Mouse (Mus musculus) megakaryocyte progenitor cell, adult 5-6 weeks (primary cell): ENCODE measurements around the gene Rnf183. TPM values are rescaled to one million over a fixed set of nuclear protein-coding genes. Genes with fewer than 3 reads are reported as not detected.
"Not testable (repeated sequence)": the region's sequence is repeated elsewhere in the genome, so short reads cannot be mapped to it uniquely, and the experiment has no call there.

Source experiments
- ATAC-seq: replicated peaks from 2 replicates; pipeline ENCODE4 v1.8.0; 2016; ENCODE audit warnings: mild to moderate bottlenecking, moderate TSS enrichment, inconsistent platforms; ENCODE audit not compliant: poor library complexity
- total RNA-seq, 2 experiments: library from RNA; stranded (forward) in 1 of 2; stranded (reverse) in 1 of 2; fragments of 157-497, 149-512 nt in 1 of 2; fragments of 200-1000 nt in 1 of 2; gene quantifications; 2 replicates each; pipeline versions ENCODE4 v1.2.3 to v1.2.4; 2015 to 2017

Gene Rnf183
- not detected in 2 replicates for total RNA-seq (2015)
- not detected in 2 replicates for total RNA-seq (2017)

DNA sequence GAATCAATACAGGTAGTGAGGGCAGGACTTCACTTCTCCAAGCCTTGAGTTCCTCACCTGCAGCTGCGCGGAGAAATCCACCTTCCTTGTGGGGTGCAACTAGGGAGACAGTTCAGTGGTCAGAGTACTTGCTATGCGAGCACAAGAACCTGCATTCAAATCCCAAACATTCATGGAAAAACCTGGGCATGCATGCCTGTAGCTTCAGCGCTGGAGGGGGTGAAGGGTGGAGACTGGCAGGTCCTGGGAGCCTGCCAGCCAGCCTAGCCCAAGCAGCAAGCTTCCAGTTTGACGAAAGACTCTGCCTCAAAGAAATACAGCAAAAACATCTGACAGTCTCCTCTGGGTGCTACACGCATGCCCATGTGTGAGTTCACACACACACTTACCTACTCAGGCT lies at the start of gene Rnf183:
TSS of gene Rnf183 (minus strand) at position 172 of the 400 bp plus-strand sequence.
- no peak for ATAC-seq

DNA sequence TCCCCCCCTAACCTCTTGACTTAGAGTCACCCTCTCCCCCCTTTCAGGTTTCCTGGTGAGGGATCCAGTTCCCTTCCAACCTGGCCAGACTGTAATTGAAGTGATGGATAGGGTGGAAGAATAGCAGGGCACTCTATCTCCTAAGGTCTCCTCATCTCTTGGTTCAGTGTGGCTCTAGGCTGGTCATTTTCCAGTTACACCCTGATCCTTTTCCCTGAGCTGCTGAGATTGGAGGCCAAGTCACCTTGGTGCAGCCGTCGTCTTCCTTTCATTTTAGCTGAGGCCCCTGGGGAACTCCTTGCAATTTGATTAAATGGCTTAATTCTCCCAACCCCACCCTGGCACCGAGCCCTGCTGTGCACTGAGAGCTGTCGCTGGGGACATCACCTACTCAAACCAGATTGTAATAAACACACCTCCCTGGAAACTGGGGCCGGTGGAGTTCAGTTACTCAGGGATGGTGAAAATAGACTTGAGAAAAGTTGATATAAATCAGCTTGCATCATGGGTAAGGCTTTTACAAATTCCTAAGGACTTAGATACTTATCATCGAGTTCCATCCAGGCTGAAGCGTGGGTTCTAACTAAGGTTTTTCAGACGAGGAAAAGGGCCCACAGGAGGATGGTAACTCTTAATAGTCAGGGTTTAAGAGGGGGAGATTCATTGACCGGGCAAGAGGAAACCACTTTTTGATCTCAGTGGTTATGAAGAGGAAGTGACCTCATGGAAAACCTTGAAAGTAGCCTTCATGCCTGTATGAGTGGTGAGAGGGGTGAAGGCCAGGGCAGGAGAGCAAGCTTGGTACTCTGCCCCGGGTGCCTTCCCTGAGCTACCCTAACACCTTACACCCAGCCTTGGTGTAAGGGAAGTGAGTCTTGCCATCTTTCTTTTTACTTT lies 45.9 kb upstream of the Rnf183 start:
- peak; percentile 69 for ATAC-seq

- ATAC-seq = peak; percentile 61
Observed at GRCm38 (mm10) chr4:62479937-62480708, 45.1 kb upstream of the Rnf183 start, which contains the start of gene Bspry. Gene Bspry (plus strand): TSS chr4:62480053.

GRCm38 (mm10) chr4:62479593-62479936 lies 44.5 kb upstream of the Rnf183 start:
- not testable (repeated sequence) for ATAC-seq

DNA sequence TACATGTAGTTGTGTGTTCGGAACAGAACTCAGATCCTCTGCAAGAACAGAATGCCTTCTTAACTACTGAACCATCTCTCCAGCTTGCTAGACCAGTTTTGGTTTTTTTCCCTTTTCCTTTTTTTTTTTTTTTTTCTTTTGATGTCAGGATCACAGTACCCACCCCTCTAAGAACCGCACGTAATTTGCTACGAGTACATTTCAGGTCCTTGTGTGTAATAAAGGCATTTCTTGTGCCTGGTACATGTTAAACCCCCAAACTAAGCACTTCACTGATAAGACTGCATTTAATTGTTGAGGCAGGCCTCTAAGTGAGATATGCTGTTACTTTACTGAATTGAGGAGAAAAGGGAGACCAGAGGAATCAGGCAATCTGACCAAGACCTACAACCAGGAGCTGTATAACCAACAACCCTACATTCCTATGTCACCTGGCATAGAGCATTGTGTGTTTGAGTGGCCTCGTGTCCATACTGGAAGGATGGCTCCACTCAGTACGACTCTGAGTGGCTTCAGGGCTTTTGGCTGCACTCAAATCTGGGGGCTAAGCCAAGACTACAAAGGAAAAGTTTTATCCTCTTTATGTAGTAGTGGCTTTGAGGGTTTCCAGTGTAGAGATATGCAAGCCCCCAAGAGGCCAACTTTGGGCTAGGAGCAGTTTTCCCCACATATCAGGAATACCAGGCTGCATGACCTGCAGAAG lies 42.6 kb upstream of the Rnf183 start:
- no peak for ATAC-seq

- no peak for ATAC-seq
Observed at GRCm38 (mm10) chr4:62475793-62476192, 40.7 kb upstream of the Rnf183 start.

DNA sequence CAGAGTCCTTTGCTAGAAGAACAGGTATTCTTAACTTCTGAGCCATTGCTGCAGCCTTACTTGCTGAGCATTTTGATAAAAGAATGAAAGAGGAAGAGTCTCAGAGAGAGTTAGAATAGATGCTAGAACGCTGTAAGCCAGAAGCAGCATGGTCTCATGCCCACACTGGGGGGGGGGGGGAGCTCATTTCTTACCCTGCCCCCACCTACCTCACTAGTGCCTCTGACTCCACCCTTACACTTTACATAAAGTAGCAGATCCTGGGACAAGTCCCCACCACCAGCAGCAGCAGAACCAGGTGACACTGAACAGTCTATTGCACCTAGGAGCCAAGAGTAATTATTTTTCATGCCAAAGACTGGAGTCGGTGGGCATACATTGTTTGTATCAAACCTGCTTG lies 40.1 kb upstream of the Rnf183 start:
- ATAC-seq = no peak

- no peak for ATAC-seq
Observed at GRCm38 (mm10) chr4:62472071-62472470, 37.0 kb upstream of the Rnf183 start.

DNA sequence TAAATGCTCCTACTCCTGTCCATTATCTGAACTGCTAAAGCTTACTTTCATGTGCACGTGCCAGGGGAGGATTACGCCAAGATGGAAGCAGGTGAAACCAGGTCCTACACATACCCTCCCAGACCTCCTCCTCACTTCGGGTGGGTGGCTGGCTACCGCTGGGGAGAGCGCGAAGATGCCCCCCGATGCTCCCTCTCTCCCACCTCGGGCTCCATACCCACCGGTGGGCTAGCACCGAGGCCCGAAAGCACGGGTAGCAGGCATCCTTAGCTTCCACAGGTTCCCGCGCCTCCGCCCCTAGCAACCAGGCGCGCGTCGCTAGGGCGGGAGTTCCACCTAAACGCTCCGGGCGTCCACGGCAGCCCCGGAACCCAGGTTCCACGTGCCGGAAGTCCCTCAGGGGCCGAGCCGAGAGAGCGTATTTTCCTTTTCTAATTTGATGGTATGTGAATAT lies 35.6 kb upstream of the Rnf183 start, which contains the start of gene Wdr31:
TSS of gene Wdr31 (minus strand) at position 299 of the 454 bp plus-strand sequence.
- ATAC-seq = peak; percentile 100

DNA sequence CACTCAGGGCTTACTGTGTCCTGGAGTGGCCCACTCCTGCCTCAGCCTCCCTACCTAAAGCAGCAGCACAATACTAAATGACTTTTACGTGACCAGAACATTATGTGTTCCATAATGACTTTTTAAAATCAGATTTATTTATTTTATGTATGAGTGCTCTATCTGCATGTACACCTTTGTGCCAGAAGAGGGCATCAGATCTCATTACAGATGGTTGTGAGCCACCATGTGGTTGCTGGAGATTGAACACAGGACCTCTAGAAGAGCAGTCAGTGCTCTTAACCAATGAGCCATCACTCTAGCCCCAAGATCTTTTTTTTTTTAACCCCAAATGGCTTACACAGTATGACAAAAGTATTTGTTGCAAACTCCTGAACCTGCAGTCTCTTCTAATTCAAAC lies 33.1 kb upstream of the Rnf183 start:
- ATAC-seq = no peak

DNA sequence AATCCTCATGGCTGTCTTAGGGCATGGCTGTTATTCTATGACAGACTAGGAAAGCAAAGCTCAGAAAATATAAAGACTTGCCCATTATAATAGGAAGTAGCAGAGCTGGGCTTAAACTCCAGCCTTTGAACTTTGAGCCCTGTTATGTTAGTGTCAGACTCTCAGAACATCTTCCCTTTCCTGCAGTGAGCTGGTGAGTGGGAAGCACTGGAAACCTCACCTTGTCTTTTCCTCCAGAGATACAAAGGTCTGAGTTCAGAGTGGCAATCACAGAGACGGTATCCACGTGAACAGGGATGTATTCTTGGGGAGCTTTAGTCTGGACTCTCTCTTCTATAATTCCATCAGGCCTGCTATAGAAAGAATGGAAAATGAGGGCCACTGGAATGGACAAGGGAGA lies 28.1 kb upstream of the Rnf183 start:
- no peak for ATAC-seq

- ATAC-seq = no peak
Observed at GRCm38 (mm10) chr4:62460348-62460747, 25.3 kb upstream of the Rnf183 start.

- ATAC-seq = no peak
Observed at GRCm38 (mm10) chr4:62459081-62459480, 24.0 kb upstream of the Rnf183 start.

GRCm38 (mm10) chr4:62454995-62455394 lies 19.9 kb upstream of the Rnf183 start:
- ATAC-seq = peak; percentile 91

- no peak for ATAC-seq
Observed at GRCm38 (mm10) chr4:62440986-62441385, 5.9 kb upstream of the Rnf183 start.

DNA sequence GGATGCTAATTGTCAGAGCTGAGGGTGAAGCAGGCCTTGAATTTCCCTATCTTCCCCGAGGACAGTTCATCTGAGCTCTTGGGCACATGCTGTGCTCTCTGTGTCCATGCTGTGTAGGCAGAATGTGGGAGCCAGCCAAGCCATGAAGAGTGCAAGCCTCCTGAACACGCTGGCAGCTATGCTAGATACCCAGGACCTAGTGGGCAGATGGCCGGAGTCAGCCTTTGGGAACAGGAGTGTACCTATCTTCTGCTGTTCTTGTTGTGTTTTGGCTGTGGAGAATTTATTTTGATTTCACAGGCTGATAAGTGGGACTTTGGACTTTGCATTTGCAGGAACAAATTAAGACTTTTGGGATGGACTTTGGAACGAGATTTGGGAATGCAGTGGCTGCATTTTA lies 5.5 kb upstream of the Rnf183 start:
- ATAC-seq = no peak

DNA sequence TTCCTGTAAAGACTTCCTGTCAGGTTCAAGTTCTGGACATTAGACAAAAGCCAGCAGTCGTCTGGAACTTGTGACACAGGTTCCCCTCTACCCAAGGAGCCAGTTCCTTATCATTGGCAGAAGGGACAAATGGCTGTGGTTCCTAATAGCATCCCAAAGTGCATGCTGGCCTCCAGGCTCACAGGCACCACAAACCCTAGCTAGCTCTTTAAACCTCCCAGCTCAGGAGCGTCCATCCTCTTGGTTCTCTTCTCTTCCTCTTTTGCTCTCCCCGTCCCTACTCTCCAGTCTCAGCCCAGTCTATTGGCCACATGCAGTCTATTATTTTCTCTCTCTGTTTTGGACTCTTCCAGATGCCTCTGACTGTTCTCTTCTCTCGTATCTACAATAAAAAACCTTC lies 4.7 kb upstream of the Rnf183 start:
- ATAC-seq = peak; percentile 52

DNA sequence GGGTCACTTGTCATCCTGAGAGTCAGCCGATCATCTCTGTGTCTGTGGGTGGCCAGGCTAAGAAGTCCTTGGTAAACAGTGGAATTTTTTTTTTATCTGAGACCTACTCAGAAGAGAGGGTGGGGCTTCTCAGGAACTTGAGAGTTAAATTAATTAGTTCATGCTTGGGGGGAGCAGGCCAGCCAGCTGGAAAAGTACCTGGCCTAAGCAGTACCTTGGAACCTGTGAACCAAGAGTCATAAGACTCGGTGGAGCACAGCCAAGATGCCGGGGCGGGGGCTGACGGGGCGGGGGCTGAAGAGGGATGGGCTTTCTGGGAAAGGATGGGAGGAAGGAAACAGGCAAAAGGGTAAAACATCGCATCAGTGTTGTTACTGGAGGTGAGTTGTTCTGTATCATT lies 2.8 kb upstream of the Rnf183 start:
- ATAC-seq = no peak

DNA sequence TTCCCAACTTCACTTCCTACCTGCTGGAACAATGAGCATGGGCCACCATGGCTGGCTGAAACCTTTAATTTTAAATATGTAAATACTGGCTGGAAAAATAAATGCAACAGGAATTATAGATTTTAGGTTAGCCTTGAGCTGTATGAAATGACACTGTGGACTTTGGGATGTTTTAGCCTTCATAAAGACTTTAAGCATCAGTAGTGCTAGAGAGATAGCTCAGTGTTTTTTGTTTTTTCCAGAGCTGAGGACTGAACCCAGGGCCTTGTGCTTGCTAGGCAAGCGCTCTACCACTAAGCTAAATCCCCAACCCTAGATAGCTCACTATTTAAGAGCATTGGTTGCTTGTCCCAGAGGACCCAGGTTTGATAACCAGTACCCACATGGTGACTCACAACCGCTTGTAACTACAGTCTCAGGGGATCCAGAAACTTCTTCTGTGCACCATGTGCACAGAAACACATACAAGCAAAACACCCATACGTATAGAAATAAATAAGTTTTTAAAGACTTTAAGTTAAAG lies 2.3 kb upstream of the Rnf183 start:
- ATAC-seq = no peak

DNA sequence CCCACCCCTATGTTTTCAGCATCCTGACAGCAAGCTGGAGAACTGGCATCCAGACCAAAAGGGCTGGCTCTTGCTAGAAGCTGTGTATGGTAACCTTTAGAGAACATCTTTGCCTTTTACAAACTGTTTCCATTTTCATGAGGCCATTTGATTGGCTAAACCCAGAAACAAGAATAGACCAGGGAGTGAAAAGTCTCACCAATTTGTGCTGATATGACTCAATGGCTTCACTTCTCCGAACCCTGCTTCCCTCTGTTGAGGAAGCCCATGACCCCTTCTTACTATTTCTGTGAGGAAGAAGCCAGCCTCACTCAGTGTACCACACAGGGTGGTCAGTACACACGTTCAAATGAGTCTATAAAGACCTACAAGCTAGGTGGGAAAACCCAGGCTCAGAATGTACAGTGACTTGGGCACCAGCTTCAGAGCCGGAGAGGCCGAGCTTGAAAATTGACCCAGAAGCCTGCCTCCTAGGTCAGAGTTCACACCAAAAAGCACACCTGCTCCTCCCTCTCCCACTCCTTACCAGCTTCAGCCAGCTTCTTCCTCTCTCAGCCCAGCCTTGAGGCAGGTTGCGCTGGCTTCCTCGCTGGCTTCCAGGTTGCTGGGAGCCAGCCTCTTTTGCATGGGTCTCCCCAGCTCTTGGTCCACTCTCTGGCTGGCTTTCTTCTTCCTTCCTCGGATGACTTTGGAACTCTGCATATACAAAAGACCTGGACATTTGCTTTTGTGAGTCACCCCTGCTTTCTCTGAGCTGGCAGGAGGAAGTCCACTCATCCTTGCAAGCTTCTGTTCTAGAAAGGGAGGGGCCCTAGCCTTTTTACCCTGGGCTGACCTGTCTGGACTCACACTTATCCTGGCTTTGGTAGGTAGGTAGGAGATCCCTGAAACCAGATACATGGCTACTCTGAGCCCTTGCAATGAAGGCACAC lies 847 bp downstream of the Rnf183 start:
- no peak for ATAC-seq
